Mouse (Mus musculus): ENCODE data around the gene Aptx. TPM values are rescaled to one million over a fixed set of nuclear protein-coding genes. Genes with fewer than 3 reads are reported as not detected.

The Aptx gene
- 29.1 and 31.5 TPM in 2 replicates for polyA plus RNA-seq (2015; fragmentation: Nextera tagmentation; extraction: Ambion mirVana)

- Histone ChIP-seq H3K4me3 (ENCODE audit: low read length) (peak within 1 kb of the TSS; percentile 74), H3K9ac (ENCODE audit: low read length) (peak within 1 kb of the TSS; percentile 78), H3K36me3 (ENCODE audit: control insufficient read depth, insufficient read depth) (no peaks in the 10 kb centered on the region; the same call in 1 of the 2 replicates), H3K4me1 (ENCODE audit: control insufficient read depth, insufficient read depth, low read length) (peaks cover 18% of the 10 kb centered on the region), H3K9me3 (replicated peaks; ENCODE audit: control insufficient read depth, low read length) (no peaks in the 10 kb centered on the region), H3K27me3 (ENCODE audit: control insufficient read depth, insufficient read depth, low read length) (no peaks in the 10 kb centered on the region), H3K4me2 (ENCODE audit: low read depth, low read length) (peak within 1 kb of the TSS; percentile 91), H3K27ac (ENCODE audit: low read length) (peak within 1 kb of the TSS; percentile 98)
- under 1% methylated on average over 42 of the region's 42 CpGs for WGBS
- peak; percentile 91 for ATAC-seq (replicated peaks; ENCODE audit: extremely low read depth, insufficient read depth, low FRiP score)
These were observed at the start of gene Aptx for GRCm38 (mm10) chr4:40702797-40703709. TSS of gene Aptx (minus strand) at chr4:40703194.

- WGBS: 60% methylated on average over 1 of the region's 1 CpGs
- Histone ChIP-seq H3K9me3 (replicated peaks; ENCODE audit: control insufficient read depth, low read length) (no peaks in the 10 kb centered on the region), H3K4me2 (ENCODE audit: low read depth, low read length) (no peak overlapping the region), H3K4me1 (ENCODE audit: control insufficient read depth, insufficient read depth, low read length) (0 out of 2 replicates have a peak, but pooled peaks cover 2% of the 10 kb centered on the region), H3K27me3 (ENCODE audit: control insufficient read depth, insufficient read depth, low read length) (no peaks in the 10 kb centered on the region), H3K36me3 (ENCODE audit: control insufficient read depth, insufficient read depth) (peaks cover 40% of the 10 kb centered on the region), H3K27ac (ENCODE audit: low read length) (peak overlapping the region; percentile 31; the same call in 1 of the 2 replicates), H3K4me3 (ENCODE audit: low read length) (no peak overlapping the region), H3K9ac (ENCODE audit: low read length) (no peak overlapping the region)
- ATAC-seq (replicated peaks; ENCODE audit: extremely low read depth, insufficient read depth, low FRiP score): no peak
These were observed 32.4 kb upstream of the Aptx start for GRCm38 (mm10) chr4:40735351-40735750.

- Histone ChIP-seq H3K27me3 (ENCODE audit: control insufficient read depth, insufficient read depth, low read length) (no peaks in the 10 kb centered on the region), H3K27ac (ENCODE audit: low read length) (no peak overlapping the region), H3K4me1 (ENCODE audit: control insufficient read depth, insufficient read depth, low read length) (0 out of 2 replicates have a peak, but pooled peaks cover 2% of the 10 kb centered on the region), H3K4me2 (ENCODE audit: low read depth, low read length) (no peak overlapping the region), H3K9me3 (replicated peaks; ENCODE audit: control insufficient read depth, low read length) (no peaks in the 10 kb centered on the region), H3K4me3 (ENCODE audit: low read length) (no peak overlapping the region), H3K36me3 (ENCODE audit: control insufficient read depth, insufficient read depth) (peaks cover 59% of the 10 kb centered on the region), H3K9ac (ENCODE audit: low read length) (no peak overlapping the region)
- ATAC-seq (replicated peaks; ENCODE audit: extremely low read depth, insufficient read depth, low FRiP score): no peak
These were observed 28.3 kb upstream of the Aptx start for GRCm38 (mm10) chr4:40731262-40731661.

- Histone ChIP-seq H3K4me3 (ENCODE audit: low read length) (no peak overlapping the region), H3K36me3 (ENCODE audit: control insufficient read depth, insufficient read depth) (peaks cover 42% of the 10 kb centered on the region), H3K9ac (ENCODE audit: low read length) (no peak overlapping the region), H3K27me3 (ENCODE audit: control insufficient read depth, insufficient read depth, low read length) (no peaks in the 10 kb centered on the region), H3K27ac (ENCODE audit: low read length) (no peak overlapping the region), H3K9me3 (replicated peaks; ENCODE audit: control insufficient read depth, low read length) (no peaks in the 10 kb centered on the region), H3K4me2 (ENCODE audit: low read depth, low read length) (no peak overlapping the region), H3K4me1 (ENCODE audit: control insufficient read depth, insufficient read depth, low read length) (peaks cover 14% of the 10 kb centered on the region)
- 90% methylated on average over 1 of the region's 1 CpGs for WGBS
- ATAC-seq (replicated peaks; ENCODE audit: extremely low read depth, insufficient read depth, low FRiP score): no peak
These were observed 24.3 kb upstream of the Aptx start for GRCm38 (mm10) chr4:40727247-40727646.

- no peaks in the 10 kb centered on the region for H3K9me3 ChIP-seq (replicated peaks; ENCODE audit: control insufficient read depth, low read length)
- peaks cover 34% of the 10 kb centered on the region for H3K36me3 ChIP-seq (ENCODE audit: control insufficient read depth, insufficient read depth)
- no peak overlapping the region for H3K4me3 ChIP-seq (ENCODE audit: low read length)
- no peak overlapping the region for H3K4me2 ChIP-seq (ENCODE audit: low read depth, low read length)
- no peak overlapping the region for H3K27ac ChIP-seq (ENCODE audit: low read length)
- H3K9ac ChIP-seq (ENCODE audit: low read length): no peak overlapping the region
- H3K27me3 ChIP-seq (ENCODE audit: control insufficient read depth, insufficient read depth, low read length): no peaks in the 10 kb centered on the region
- ATAC-seq (replicated peaks; ENCODE audit: extremely low read depth, insufficient read depth, low FRiP score): no peak
- H3K4me1 ChIP-seq (ENCODE audit: control insufficient read depth, insufficient read depth, low read length): peaks cover 22% of the 10 kb centered on the region
These were observed 22.6 kb upstream of the Aptx start for GRCm38 (mm10) chr4:40725554-40725953.

GRCm38 (mm10) chr4:40725141-40725540 lies 22.1 kb upstream of the Aptx start:
- no peak overlapping the region for H3K27ac ChIP-seq (ENCODE audit: low read length)
- no peak for ATAC-seq (replicated peaks; ENCODE audit: extremely low read depth, insufficient read depth, low FRiP score)
- H3K36me3 ChIP-seq (ENCODE audit: control insufficient read depth, insufficient read depth): peaks cover 31% of the 10 kb centered on the region
- H3K9me3 ChIP-seq (replicated peaks; ENCODE audit: control insufficient read depth, low read length): no peaks in the 10 kb centered on the region
- 0 out of 2 replicates have a peak overlapping the region, but pooled peaks have one; percentile 10 for H3K4me3 ChIP-seq (ENCODE audit: low read length)
- 77% methylated on average over 7 of the region's 7 CpGs for WGBS
- H3K4me2 ChIP-seq (ENCODE audit: low read depth, low read length): peak overlapping the region; percentile 82
- no peaks in the 10 kb centered on the region for H3K27me3 ChIP-seq (ENCODE audit: control insufficient read depth, insufficient read depth, low read length)
- no peak overlapping the region for H3K9ac ChIP-seq (ENCODE audit: low read length)
- peaks cover 22% of the 10 kb centered on the region for H3K4me1 ChIP-seq (ENCODE audit: control insufficient read depth, insufficient read depth, low read length)

GRCm38 (mm10) chr4:40722687-40723460 lies 19.9 kb upstream of the Aptx start:
- peaks cover 17% of the 10 kb centered on the region for H3K36me3 ChIP-seq (ENCODE audit: control insufficient read depth, insufficient read depth)
- H3K4me1 ChIP-seq (ENCODE audit: control insufficient read depth, insufficient read depth, low read length): peaks cover 22% of the 10 kb centered on the region
- WGBS: under 1% methylated on average over 58 of the region's 62 CpGs
- peak overlapping the region; percentile 80 for H3K4me3 ChIP-seq (ENCODE audit: low read length)
- peak overlapping the region; percentile 93 for H3K27ac ChIP-seq (ENCODE audit: low read length)
- peak; percentile 85 for ATAC-seq (replicated peaks; ENCODE audit: extremely low read depth, insufficient read depth, low FRiP score)
- H3K4me2 ChIP-seq (ENCODE audit: low read depth, low read length): peak overlapping the region; percentile 82
- H3K9me3 ChIP-seq (replicated peaks; ENCODE audit: control insufficient read depth, low read length): no peaks in the 10 kb centered on the region
- H3K9ac ChIP-seq (ENCODE audit: low read length): peak overlapping the region; percentile 89
- no peaks in the 10 kb centered on the region for H3K27me3 ChIP-seq (ENCODE audit: control insufficient read depth, insufficient read depth, low read length)

- ATAC-seq (replicated peaks; ENCODE audit: extremely low read depth, insufficient read depth, low FRiP score): peak; percentile 90
- Histone ChIP-seq H3K36me3 (ENCODE audit: control insufficient read depth, insufficient read depth) (peaks cover 10% of the 10 kb centered on the region), H3K9me3 (replicated peaks; ENCODE audit: control insufficient read depth, low read length) (no peaks in the 10 kb centered on the region), H3K27ac (ENCODE audit: low read length) (peak within 1 kb of the TSS; percentile 93), H3K9ac (ENCODE audit: low read length) (peak within 1 kb of the TSS; percentile 89), H3K27me3 (ENCODE audit: control insufficient read depth, insufficient read depth, low read length) (no peaks in the 10 kb centered on the region), H3K4me3 (ENCODE audit: low read length) (peak within 1 kb of the TSS; percentile 80), H3K4me2 (ENCODE audit: low read depth, low read length) (peak within 1 kb of the TSS; percentile 82), H3K4me1 (ENCODE audit: control insufficient read depth, insufficient read depth, low read length) (peaks cover 22% of the 10 kb centered on the region)
- WGBS: under 1% methylated on average over 48 of the region's 54 CpGs
These were observed 19.1 kb upstream of the Aptx start, which contains the start of gene Dnaja1 for GRCm38 (mm10) chr4:40722011-40722666. TSS of gene Dnaja1 (plus strand) at chr4:40722150.

Measured in heart, embryonic 16.5 days (tissue).